Mouse (Mus musculus) E14TG2a.4 (cell line): ENCODE results near the gene Evx1.

Experiments
- H3K27me3 ChIP-seq: 2 replicates; pipeline ENCODE4 v1.6.1; 2014; ENCODE audit warnings: low read length, control low read depth; ENCODE audit not compliant: insufficient read depth
- H3K36me3 ChIP-seq: 2 replicates; pipeline ENCODE4 v1.6.1; 2014; ENCODE audit warnings: low read length, control low read depth; ENCODE audit not compliant: insufficient read depth
- H3K4me1 ChIP-seq: replicated peaks from 2 replicates; pipeline ENCODE4 v1.6.1; 2014; ENCODE audit warnings: low read depth, low read length, control low read depth
- H3K4me3 ChIP-seq: replicated peaks from 2 replicates; pipeline ENCODE4 v1.5.1; 2014; ENCODE audit warnings: mild to moderate bottlenecking, low read length
- H3K9me3 ChIP-seq: 2 replicates; pipeline ENCODE4 v1.6.1; 2014; ENCODE audit warnings: low read length, control low read depth
- CTCF ChIP-seq: conservative IDR thresholded peaks from 2 replicates; pipeline ENCODE4 v1.5.1; 2014; ENCODE audit warnings: low read length
- NANOG ChIP-seq: IDR thresholded peaks from 2 replicates; pipeline ENCODE4 v1.6.1; 2014; ENCODE audit warnings: borderline replicate concordance, low read length, mixed read lengths
- POU5F1 ChIP-seq: IDR thresholded peaks from 2 replicates; pipeline ENCODE4 v1.6.1; 2014; ENCODE audit warnings: low read length, borderline replicate concordance

Gene Evx1

GRCm38 (mm10) chr6:52313391-52314303 lies at the start of gene Evx1:
Evx1 (plus strand) TSS chr6:52313498.
- Histone ChIP-seq H3K4me1 (peaks cover 86% of the 10 kb centered on the region), H3K4me3 (peak within 1 kb of the TSS; percentile 73), H3K36me3 (no peaks in the 10 kb centered on the region), H3K27me3 (peaks cover 98% of the 10 kb centered on the region), H3K9me3 (peaks cover 8% of the 10 kb centered on the region; the same call in 1 of the 2 replicates)
- TF ChIP-seq NANOG (no peak), CTCF (no peak), POU5F1 (no peak)

GRCm38 (mm10) chr6:52264106-52264790 lies 49.0 kb upstream of the Evx1 start:
- H3K36me3 ChIP-seq, result no peaks in the 10 kb centered on the region
- peaks cover 54% of the 10 kb centered on the region for H3K4me1 ChIP-seq
- TF ChIP-seq POU5F1 (no peak), NANOG (no peak), CTCF (no peak)
- H3K9me3 ChIP-seq, result no peaks in the 10 kb centered on the region
- peaks cover 91% of the 10 kb centered on the region for H3K27me3 ChIP-seq
- no peak overlapping the region for H3K4me3 ChIP-seq

GRCm38 (mm10) chr6:52265306-52265912 lies 47.9 kb upstream of the Evx1 start:
- Histone ChIP-seq H3K27me3 (peaks cover 94% of the 10 kb centered on the region), H3K36me3 (no peaks in the 10 kb centered on the region), H3K9me3 (no peaks in the 10 kb centered on the region), H3K4me3 (no peak overlapping the region), H3K4me1 (peaks cover 55% of the 10 kb centered on the region)
- TF ChIP-seq CTCF (no peak), NANOG (no peak), POU5F1 (no peak)

- no peaks in the 10 kb centered on the region for H3K36me3 ChIP-seq
- H3K27me3 ChIP-seq, result peaks cover 97% of the 10 kb centered on the region
- no peaks in the 10 kb centered on the region for H3K9me3 ChIP-seq
- H3K4me3 ChIP-seq, result no peak overlapping the region
- TF ChIP-seq CTCF, result no peak
- no peak for TF ChIP-seq NANOG
- no peak for TF ChIP-seq POU5F1
- H3K4me1 ChIP-seq, result peaks cover 60% of the 10 kb centered on the region
Observed at GRCm38 (mm10) chr6:52265913-52266665, 47.2 kb upstream of the Evx1 start.

- peaks cover 97% of the 10 kb centered on the region for H3K27me3 ChIP-seq
- no peak for TF ChIP-seq CTCF
- TF ChIP-seq NANOG, result no peak
- no peak for TF ChIP-seq POU5F1
- H3K9me3 ChIP-seq, result no peaks in the 10 kb centered on the region
- no peaks in the 10 kb centered on the region for H3K36me3 ChIP-seq
- peaks cover 58% of the 10 kb centered on the region for H3K4me1 ChIP-seq
- no peak overlapping the region for H3K4me3 ChIP-seq
Observed at GRCm38 (mm10) chr6:52266666-52266985, 46.7 kb upstream of the Evx1 start.

GRCm38 (mm10) chr6:52267221-52267620 lies 46.1 kb upstream of the Evx1 start:
- TF ChIP-seq POU5F1, result no peak
- TF ChIP-seq NANOG, result no peak
- no peak for TF ChIP-seq CTCF
- Histone ChIP-seq H3K9me3 (no peaks in the 10 kb centered on the region), H3K4me3 (no peak overlapping the region)

GRCm38 (mm10) chr6:52267691-52268090 lies 45.6 kb upstream of the Evx1 start:
- H3K4me1 ChIP-seq, result peaks cover 52% of the 10 kb centered on the region
- no peak overlapping the region for H3K4me3 ChIP-seq
- H3K36me3 ChIP-seq, result no peaks in the 10 kb centered on the region
- no peaks in the 10 kb centered on the region for H3K9me3 ChIP-seq
- peaks cover 95% of the 10 kb centered on the region for H3K27me3 ChIP-seq
- TF ChIP-seq POU5F1 (no peak), CTCF (no peak), NANOG (no peak)

More at GRCm38 (mm10) chr6:52267221-52267620, 46.1 kb upstream of the Evx1 start:
- Histone ChIP-seq H3K4me1 (peaks cover 57% of the 10 kb centered on the region), H3K36me3 (no peaks in the 10 kb centered on the region), H3K27me3 (peaks cover 95% of the 10 kb centered on the region)
